Mouse (Mus musculus) lung, adult 2 months (tissue): ENCODE measurements around the gene Tbc1d13. TPM values are rescaled to one million over a fixed set of nuclear protein-coding genes. Genes with fewer than 3 reads are reported as not detected.

Source experiments
- DNase-seq: peaks from one replicate; pipeline ENCODE4 v3.0.0; 2022
- H3K4me1 ChIP-seq: fragments of 200-500 bp; 2 replicates; pipeline ENCODE4 v1.6.1; 2011; ENCODE audit warnings: low read length; ENCODE audit not compliant: control insufficient read depth, insufficient read depth
- H3K4me3 ChIP-seq: fragments of 200-500 bp; replicated peaks from 2 replicates; pipeline ENCODE3; 2011; ENCODE audit warnings: low read depth, mild to moderate bottlenecking, control low read depth, low read length; ENCODE audit errors: extremely low read depth
- CTCF ChIP-seq: fragments of 200-500 bp; IDR thresholded peaks from 2 replicates; pipeline ENCODE4 v1.5.1; 2011; ENCODE audit warnings: mild to moderate bottlenecking, low read length, control low read depth; ENCODE audit not compliant: insufficient read depth
- POLR2A ChIP-seq: fragments of 200-500 bp; IDR thresholded peaks from 2 replicates; pipeline ENCODE4 v1.6.1; 2011; ENCODE audit warnings: low read depth, mild to moderate bottlenecking, control low read depth, low read length, borderline replicate concordance; ENCODE audit errors: extremely low read depth
- WGBS: fragments of 180-500 bp; shearing (Covaris S2); methylation state at CpG from one replicate; pipeline ENCODE4 v1.1.7; 2018; 5-methylcytosine and 5-hydroxymethylcytosine counted together
- polyA plus RNA-seq: library from polyadenylated mRNA; depleted of rRNA; stranded (reverse); fragments of >200 nt; gene quantifications from 2 replicates; pipeline ENCODE4 v1.2.3, GENCODE M21; 2012; rRNA removed

Tbc1d13 gene
- polyA plus RNA-seq, 1 experiment, result 56.6 TPM

DNA sequence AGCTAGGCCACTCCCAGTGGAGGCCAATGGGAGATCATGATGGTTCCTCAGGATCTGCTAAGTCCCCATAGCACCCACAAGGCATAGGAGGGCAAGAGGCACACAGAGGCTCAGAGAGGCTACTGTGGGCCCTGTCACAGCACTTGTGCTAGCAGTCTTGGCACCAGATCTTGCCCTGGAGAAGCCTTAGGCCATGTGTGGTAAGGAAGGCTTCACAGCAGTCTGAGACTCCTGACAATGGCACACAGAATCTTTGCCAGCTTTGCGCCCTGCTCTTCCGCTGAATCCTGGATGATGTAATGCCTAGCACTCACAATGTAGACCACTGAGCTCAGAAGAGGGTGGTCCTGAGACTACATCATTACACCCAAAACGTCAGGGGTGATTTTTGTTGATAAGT lies 61.1 kb downstream of the Tbc1d13 start:
- no peak for TF ChIP-seq POLR2A
- TF ChIP-seq CTCF, result no peak
- Histone ChIP-seq H3K4me1 (no peaks in the 10 kb centered on the region), H3K4me3 (no peak overlapping the region)
- 72% methylated on average over 3 of the region's 3 CpGs for WGBS
- DNase-seq, result no peak

DNA sequence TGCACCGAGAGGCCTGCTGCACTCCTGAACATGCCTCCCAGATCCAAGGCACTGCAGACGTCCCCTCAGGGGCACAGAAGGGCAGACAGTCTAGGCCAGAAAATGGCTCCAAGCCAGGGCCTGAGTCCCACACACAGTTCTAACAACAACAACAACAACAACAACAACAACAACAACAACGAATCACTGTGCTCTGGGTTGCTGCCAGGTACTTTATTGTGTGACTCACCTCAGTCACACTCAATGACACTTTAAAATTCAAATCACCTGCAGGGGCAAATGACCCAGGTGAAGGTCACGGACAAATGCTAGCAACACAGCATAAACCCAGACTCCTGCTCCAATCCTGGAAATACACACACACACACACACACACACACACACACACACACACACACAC lies 64.5 kb downstream of the Tbc1d13 start:
- Histone ChIP-seq H3K4me1 (no peaks in the 10 kb centered on the region), H3K4me3 (no peak overlapping the region)
- TF ChIP-seq CTCF (no peak), POLR2A (no peak)
- WGBS, result 60% methylated on average over 4 of the region's 4 CpGs
- no peak for DNase-seq

DNA sequence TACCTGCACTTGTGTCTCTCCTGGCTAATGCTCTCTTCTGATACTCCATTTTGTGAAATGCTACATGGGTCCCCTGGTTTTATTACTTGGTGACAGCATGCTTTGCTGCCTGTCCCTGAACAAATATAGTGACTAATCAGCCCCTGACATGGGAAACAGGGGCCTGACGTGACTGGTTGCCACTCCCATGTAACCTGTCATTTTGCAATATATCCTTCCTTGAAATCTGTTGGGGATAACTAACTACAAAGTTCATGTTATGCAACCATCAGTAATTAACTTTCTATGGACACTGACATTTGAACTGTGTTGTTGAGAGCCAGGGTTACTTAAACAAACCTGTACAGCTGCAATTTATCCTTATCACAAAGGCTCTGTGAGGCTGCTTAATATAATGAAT lies 66.4 kb downstream of the Tbc1d13 start:
- H3K4me1 ChIP-seq, result peaks cover 2% of the 10 kb centered on the region; the same call in 1 of the 2 replicates
- TF ChIP-seq CTCF, result no peak
- TF ChIP-seq POLR2A, result no peak
- WGBS, result 46% methylated on average over 1 of the region's 1 CpGs
- no peak for DNase-seq
- no peak overlapping the region for H3K4me3 ChIP-seq

DNA sequence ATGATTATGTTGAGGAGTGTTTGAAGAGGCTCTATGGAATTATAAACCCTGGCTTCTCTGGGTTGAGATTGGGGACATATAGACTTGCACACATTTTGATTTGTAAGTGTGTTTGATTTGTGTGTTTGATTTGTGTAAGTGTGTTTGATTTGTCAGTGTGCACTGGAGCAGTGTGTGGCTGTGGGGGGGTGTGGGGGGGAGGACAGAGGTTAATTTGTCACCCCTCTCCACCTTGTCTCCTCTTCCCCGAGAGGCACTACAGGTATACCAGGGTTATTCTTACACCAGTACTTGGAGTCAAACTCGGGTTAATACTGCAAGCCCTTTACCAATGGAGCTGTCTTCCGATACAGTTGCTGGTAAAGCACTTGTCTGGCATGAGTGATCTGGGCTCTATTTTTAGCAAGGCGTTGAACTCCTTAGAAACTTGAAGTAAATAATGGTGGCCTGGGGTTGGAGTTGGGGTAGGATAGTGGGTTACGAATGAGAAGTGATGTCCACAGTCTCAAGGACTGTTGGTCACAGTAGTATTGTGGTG lies 66.9 kb downstream of the Tbc1d13 start:
- WGBS, result 50% methylated on average over 5 of the region's 5 CpGs
- no peak for TF ChIP-seq POLR2A
- no peak for TF ChIP-seq CTCF
- Histone ChIP-seq H3K4me1 (peaks cover 2% of the 10 kb centered on the region; the same call in 1 of the 2 replicates), H3K4me3 (no peak overlapping the region)
- DNase-seq, result no peak

Other genes starting within 250 kb of the Tbc1d13 start
- gene Odf2, start 244.5 kb upstream of the Tbc1d13 start, polyA plus RNA-seq, result 27.3 and 35.5 TPM in 2 replicates
- 20.4 and 27.1 TPM in 2 replicates for gene Gle1, start 198.3 kb upstream of the Tbc1d13 start, polyA plus RNA-seq
- 299 and 313 TPM in 2 replicates for gene Sptan1, start 168.2 kb upstream of the Tbc1d13 start, polyA plus RNA-seq
- gene Wdr34, start 84.9 kb upstream of the Tbc1d13 start, polyA plus RNA-seq, result 27.1 and 31.3 TPM in 2 replicates
- gene Set, start 76.4 kb upstream of the Tbc1d13 start, polyA plus RNA-seq, result 35.5 and 39.7 TPM in 2 replicates
- 29.0 and 31.3 TPM in 2 replicates for gene Pkn3, start 56.1 kb upstream of the Tbc1d13 start, polyA plus RNA-seq
- gene Zdhhc12, start 40.1 kb upstream of the Tbc1d13 start, polyA plus RNA-seq, result 63.0 and 65.3 TPM in 2 replicates
- 52.0 and 56.6 TPM in 2 replicates for gene Zer1, start 9.2 kb upstream of the Tbc1d13 start, polyA plus RNA-seq
- gene Endog, start 37.7 kb downstream of the Tbc1d13 start, polyA plus RNA-seq, result 58.1 and 87.9 TPM in 2 replicates
- gene Spout1, start 44.7 kb downstream of the Tbc1d13 start, polyA plus RNA-seq, result 18.3 and 18.8 TPM in 2 replicates
- gene Kyat1, start 72.1 kb downstream of the Tbc1d13 start, polyA plus RNA-seq, result 23.5 and 51.9 TPM in 2 replicates
- 56.5 and 66.7 TPM in 2 replicates for gene Lrrc8a, start 104.0 kb downstream of the Tbc1d13 start, polyA plus RNA-seq
- 11.6 and 18.8 TPM in 2 replicates for gene Gm28035, start 106.8 kb downstream of the Tbc1d13 start, polyA plus RNA-seq
- 16.0 and 23.9 TPM in 2 replicates for gene Phyhd1, start 132.5 kb downstream of the Tbc1d13 start, polyA plus RNA-seq
- gene Gm28038, start 147.3 kb downstream of the Tbc1d13 start, polyA plus RNA-seq, result not detected in 2 replicates
- gene Dolk, start 152.6 kb downstream of the Tbc1d13 start, polyA plus RNA-seq, result 21.1 and 22.2 TPM in 2 replicates
- 27.3 and 28.1 TPM in 2 replicates for gene Nup188, start 152.7 kb downstream of the Tbc1d13 start, polyA plus RNA-seq
- gene Sh3glb2, start 225.6 kb downstream of the Tbc1d13 start, polyA plus RNA-seq, result 132 and 136 TPM in 2 replicates
- gene Miga2, start 230.5 kb downstream of the Tbc1d13 start, polyA plus RNA-seq, result 28.2 and 36.1 TPM in 2 replicates